Mouse (Mus musculus) MEL (cell line): ENCODE measurements around the gene Hoxc6.

Experiments used
- CTCF ChIP-seq, 3 experiments: IDR thresholded peaks in 2 of 3; conservative IDR thresholded peaks in 1 of 3; 2 replicates each; pipeline ENCODE4 v1.5.1; 2011 to 2012; ENCODE audit warnings: low read length in 3 of 3, low read depth in 2 of 3, mild to moderate bottlenecking in 2 of 3, improper control_type of control experiment in 1 of 3, inconsistent platforms in 1 of 3, mixed read lengths in 1 of 3, moderate library complexity in 1 of 3; ENCODE audit not compliant: control insufficient read depth in 1 of 3, insufficient read depth in 1 of 3, poor library complexity in 1 of 3, severe bottlenecking in 1 of 3
- E2F4 ChIP-seq: IDR thresholded peaks from 2 replicates; pipeline ENCODE4 v1.6.1; 2011; ENCODE audit warnings: low read depth, low read length, improper control_type of control experiment, borderline replicate concordance
- KAT2A ChIP-seq: conservative IDR thresholded peaks from 2 replicates; pipeline ENCODE4 v1.6.1; 2012; ENCODE audit warnings: low read depth, low read length, improper control_type of control experiment, inconsistent platforms
- MAX ChIP-seq: IDR thresholded peaks from 2 replicates; pipeline ENCODE4 v1.6.1; 2011; ENCODE audit warnings: low read length, improper control_type of control experiment
- MXI1 ChIP-seq: IDR thresholded peaks from 2 replicates; pipeline ENCODE4 v1.6.1; 2011; ENCODE audit warnings: mild to moderate bottlenecking, low read depth, low read length, improper control_type of control experiment
- NRF1 ChIP-seq: IDR thresholded peaks from 2 replicates; pipeline ENCODE4 v1.6.1; 2014; ENCODE audit warnings: low read depth, mild to moderate bottlenecking, inconsistent platforms, low read length, improper control_type of control experiment, moderate library complexity; ENCODE audit not compliant: poor library complexity, insufficient read depth, severe bottlenecking
- POLR2A ChIP-seq, 2 experiments: IDR thresholded peaks; 2 replicates each; pipeline ENCODE4 v1.6.1; 2011 to 2012; ENCODE audit warnings: low read length in 2 of 2, mild to moderate bottlenecking in 2 of 2, control low read depth in 1 of 2, improper control_type of control experiment in 1 of 2, low read depth in 1 of 2, moderate library complexity in 1 of 2; ENCODE audit not compliant: control insufficient read depth in 1 of 2, insufficient read depth in 1 of 2, poor library complexity in 1 of 2
- POLR2AphosphoS5 ChIP-seq: IDR thresholded peaks from 2 replicates; pipeline ENCODE4 v1.6.1; 2012; ENCODE audit warnings: low read depth, borderline replicate concordance, mild to moderate bottlenecking, inconsistent platforms, low read length, moderate library complexity, mixed read lengths
- TAL1 ChIP-seq: IDR thresholded peaks from 2 replicates; pipeline ENCODE4 v1.6.1; 2012; ENCODE audit warnings: mild to moderate bottlenecking, inconsistent platforms, low read length, moderate library complexity, mixed read lengths

- TF ChIP-seq TAL1: peak; percentile 22; the same call in 1 of the 2 replicates
- 0 out of 6 replicates have a peak, but pooled peaks of 1 of the 3 experiments have one; percentile 9 for TF ChIP-seq CTCF (IDR thresholded peaks at IDR 0.05 in 2 of 3, conservative IDR thresholded peaks at IDR 0.05 in 1 of 3; ENCODE audit: control insufficient read depth in 1 of 3, insufficient read depth in 1 of 3, low read depth in 2 of 3, low read length in 3 of 3, poor library complexity in 1 of 3, severe bottlenecking in 1 of 3)
- 0 out of 4 replicates have a peak, but pooled peaks of 1 of the 2 experiments have one; percentile 40 for TF ChIP-seq POLR2A (IDR thresholded peaks at IDR 0.05; ENCODE audit: control insufficient read depth in 1 of 2, insufficient read depth in 1 of 2, low read depth in 1 of 2, low read length in 2 of 2, poor library complexity in 1 of 2)
- TF ChIP-seq MAX: no peak
- peak; percentile 31; the same call in 1 of the 2 replicates for TF ChIP-seq MXI1
- TF ChIP-seq KAT2A: no peak
- no peak for TF ChIP-seq E2F4
- TF ChIP-seq NRF1: no peak
- no peak for TF ChIP-seq POLR2AphosphoS5
Measured at GRCm38 (mm10) chr15:103010847-103011555, 12.9 kb downstream of the Hoxc6 start.
